Mouse (Mus musculus): ENCODE data around the gene Dnttip1. TPM values are rescaled to one million over a fixed set of nuclear protein-coding genes. Genes with fewer than 3 reads are reported as not detected.
A peak's percentile ranks its signal among the peaks of the same experiment; 100 is the strongest.

Dnttip1 gene
- polyA plus RNA-seq, 1 experiment: 50.2 TPM

DNA sequence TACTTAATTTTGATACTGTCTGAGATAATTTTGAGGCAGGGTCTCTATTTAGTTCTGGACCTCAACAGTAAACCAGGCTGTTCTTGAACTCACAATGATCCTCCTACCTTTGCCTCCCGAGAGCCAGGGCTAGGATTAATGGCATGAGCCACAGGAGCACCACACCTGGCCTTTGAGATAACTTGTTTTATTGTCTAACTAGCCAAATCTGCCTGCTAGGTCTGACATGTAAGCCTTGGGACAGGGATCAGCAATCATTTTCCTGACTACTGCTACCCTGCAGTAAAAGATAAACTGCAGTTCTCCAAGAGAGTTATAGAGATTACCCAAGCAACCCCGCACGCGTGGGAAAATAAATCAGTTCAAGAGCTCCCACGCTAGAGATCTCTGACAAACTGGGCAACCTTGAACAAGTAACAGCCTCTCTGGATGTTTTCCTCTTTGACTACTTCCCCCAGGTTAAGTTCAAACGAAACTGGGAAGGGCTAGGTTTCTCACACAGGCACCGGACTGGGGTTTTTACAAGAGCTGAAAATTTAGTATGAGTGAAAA lies 39.2 kb downstream of the Dnttip1 start:
- no peak for DNase-seq (ENCODE audit: low read depth)
- TF ChIP-seq POLR2A (IDR thresholded peaks at IDR 0.05; ENCODE audit: borderline replicate concordance, extremely low read depth, insufficient read depth, insufficient read length, poor library complexity, severe bottlenecking): no peak
- no peak for TF ChIP-seq CTCF (IDR thresholded peaks at IDR 0.05; ENCODE audit: borderline replicate concordance, extremely low read depth, insufficient read depth, insufficient read length)

DNA sequence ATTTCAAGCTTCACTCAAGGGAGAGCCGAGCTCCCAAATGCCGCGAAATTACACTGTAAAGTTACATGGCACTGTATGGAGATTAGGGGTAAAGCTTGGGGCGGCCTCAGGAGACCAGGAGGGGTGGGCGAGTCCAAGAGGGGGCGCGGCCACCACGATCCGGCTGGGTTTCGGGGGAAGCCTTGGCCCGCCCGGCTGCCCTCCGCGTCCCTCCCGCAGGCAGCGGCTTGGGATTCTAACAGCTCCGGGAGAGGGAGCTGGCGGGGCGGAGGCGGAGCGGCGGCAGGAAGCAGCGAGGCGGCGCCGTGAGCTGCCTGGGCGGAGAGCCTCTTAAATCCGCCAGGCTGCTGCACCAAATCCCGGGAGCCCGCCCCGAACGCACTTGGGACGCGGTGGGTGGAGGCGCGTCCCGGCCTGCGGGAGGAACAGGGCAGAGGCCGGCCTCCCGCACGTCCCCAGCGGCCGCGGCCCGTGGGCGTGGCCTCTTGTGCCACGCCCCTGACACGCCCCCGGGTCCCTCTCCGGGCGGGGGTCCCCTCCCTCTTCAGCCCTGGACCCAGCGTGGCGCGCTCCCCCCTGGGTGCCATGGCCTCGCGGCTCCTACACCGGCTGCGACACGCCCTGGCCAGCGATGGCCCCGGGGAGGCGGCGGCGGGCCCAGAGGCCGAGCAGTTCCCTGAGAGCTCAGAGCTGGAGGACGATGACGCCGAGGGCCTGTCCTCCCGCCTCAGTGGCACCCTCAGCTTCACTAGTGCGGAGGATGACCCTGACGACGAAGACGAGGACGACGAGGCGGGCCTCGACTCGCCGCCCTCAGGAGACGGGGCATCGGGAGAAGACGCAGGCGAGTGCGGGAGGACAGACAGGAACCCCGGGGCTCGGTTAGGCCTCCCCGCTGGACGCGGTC lies 40.0 kb downstream of the Dnttip1 start, which contains the start of gene Snx21:
Gene Snx21 (plus strand): TSS at position 343 of the 907 bp plus-strand sequence.
- TF ChIP-seq CTCF (IDR thresholded peaks at IDR 0.05; ENCODE audit: borderline replicate concordance, extremely low read depth, insufficient read depth, insufficient read length) (peak; percentile 9; the same call in 1 of the 2 replicates), POLR2A (IDR thresholded peaks at IDR 0.05; ENCODE audit: borderline replicate concordance, extremely low read depth, insufficient read depth, insufficient read length, poor library complexity, severe bottlenecking) (peak; percentile 36; the same call in 1 of the 2 replicates)
- DNase-seq (ENCODE audit: low read depth): peak; percentile 92

DNA sequence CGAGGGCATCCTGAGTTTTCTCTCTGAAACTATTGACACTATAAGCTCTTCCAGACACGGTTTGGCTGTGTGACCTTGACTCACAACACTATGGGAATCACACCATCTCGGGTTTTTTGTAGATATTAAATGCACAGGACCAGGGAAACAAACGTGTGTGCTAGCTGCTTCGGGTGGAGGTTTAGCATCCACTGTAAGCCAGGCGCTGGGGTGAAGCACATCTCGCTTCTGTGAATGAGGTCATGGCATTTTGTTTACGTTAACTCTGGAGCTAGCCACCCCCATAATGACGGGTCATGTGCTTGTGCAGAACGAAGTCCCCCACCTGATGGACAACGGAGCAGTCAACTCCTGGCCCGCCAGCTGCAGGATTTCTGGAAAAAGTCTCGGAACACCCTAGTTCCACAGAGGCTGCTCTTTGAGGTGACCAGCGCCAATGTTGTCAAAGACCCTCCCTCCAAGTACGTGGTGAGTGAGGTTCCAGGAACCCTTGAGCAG lies 40.7 kb downstream of the Dnttip1 start:
- DNase-seq (ENCODE audit: low read depth): peak; percentile 26
- TF ChIP-seq POLR2A (IDR thresholded peaks at IDR 0.05; ENCODE audit: borderline replicate concordance, extremely low read depth, insufficient read depth, insufficient read length, poor library complexity, severe bottlenecking) (no peak), CTCF (IDR thresholded peaks at IDR 0.05; ENCODE audit: borderline replicate concordance, extremely low read depth, insufficient read depth, insufficient read length) (no peak)

DNA sequence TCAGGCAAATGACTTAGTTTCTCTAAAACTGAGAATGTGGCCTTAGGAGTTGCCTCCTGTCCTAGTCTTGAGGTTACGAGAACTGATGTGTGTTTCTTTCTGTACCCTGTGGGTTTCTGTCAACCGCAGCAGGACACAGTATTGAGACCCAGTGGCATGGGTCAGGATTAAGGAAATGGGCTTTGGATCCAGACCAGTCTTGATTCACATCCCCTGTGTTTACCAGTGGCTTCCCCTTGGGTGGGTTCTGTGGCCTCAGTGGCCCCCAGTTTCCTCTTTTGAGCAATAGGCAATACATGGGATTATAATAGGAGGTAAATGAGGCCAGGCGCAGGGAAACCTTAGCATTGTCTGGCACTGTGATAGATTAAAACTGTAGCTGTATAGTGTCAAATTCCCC lies 41.2 kb downstream of the Dnttip1 start:
- DNase-seq (ENCODE audit: low read depth): no peak
- TF ChIP-seq POLR2A (IDR thresholded peaks at IDR 0.05; ENCODE audit: borderline replicate concordance, extremely low read depth, insufficient read depth, insufficient read length, poor library complexity, severe bottlenecking) (no peak), CTCF (IDR thresholded peaks at IDR 0.05; ENCODE audit: borderline replicate concordance, extremely low read depth, insufficient read depth, insufficient read length) (no peak)

DNA sequence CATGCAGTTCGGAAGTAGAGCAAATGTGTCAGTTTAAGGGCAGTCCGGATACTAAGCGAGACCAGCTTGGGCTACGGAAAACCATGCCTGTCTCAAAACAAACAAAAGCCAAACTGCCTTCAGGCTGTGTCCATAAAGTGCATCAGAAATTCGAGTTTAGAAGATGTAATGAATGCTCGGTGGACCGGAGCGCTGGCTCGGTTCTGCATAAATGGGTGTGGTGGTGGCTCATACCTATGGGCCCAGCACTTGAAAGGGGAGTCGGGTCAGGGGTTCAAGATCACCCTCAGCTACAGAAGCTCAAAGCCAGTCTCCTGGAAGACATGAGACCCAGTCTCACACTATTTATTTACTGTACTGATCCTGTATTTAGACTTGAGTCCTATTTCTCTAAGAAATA lies 42.0 kb downstream of the Dnttip1 start:
- TF ChIP-seq CTCF (IDR thresholded peaks at IDR 0.05; ENCODE audit: borderline replicate concordance, extremely low read depth, insufficient read depth, insufficient read length): no peak
- TF ChIP-seq POLR2A (IDR thresholded peaks at IDR 0.05; ENCODE audit: borderline replicate concordance, extremely low read depth, insufficient read depth, insufficient read length, poor library complexity, severe bottlenecking): no peak
- no peak for DNase-seq (ENCODE audit: low read depth)

DNA sequence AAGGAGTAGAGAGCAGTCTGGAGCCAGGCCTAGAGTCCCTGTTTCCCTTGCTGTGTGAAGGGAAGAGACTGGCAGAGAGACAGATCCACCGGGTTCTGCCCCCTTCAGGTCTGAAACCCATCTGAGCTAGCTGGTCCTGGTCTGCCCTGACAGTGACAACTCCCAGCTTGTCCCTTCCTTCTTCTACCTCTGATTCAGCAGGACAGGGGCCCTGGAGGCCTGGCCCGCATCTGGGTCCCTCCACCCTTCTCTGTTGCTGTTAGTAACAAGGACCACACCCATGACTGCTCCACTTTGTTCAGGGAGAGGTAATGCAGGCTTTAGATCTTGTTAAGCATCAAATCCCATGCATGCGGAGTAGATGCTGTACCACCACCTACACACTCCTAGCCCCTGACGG lies 42.6 kb downstream of the Dnttip1 start:
- TF ChIP-seq CTCF (IDR thresholded peaks at IDR 0.05; ENCODE audit: borderline replicate concordance, extremely low read depth, insufficient read depth, insufficient read length) (no peak), POLR2A (IDR thresholded peaks at IDR 0.05; ENCODE audit: borderline replicate concordance, extremely low read depth, insufficient read depth, insufficient read length, poor library complexity, severe bottlenecking) (no peak)
- no peak for DNase-seq (ENCODE audit: low read depth)

DNA sequence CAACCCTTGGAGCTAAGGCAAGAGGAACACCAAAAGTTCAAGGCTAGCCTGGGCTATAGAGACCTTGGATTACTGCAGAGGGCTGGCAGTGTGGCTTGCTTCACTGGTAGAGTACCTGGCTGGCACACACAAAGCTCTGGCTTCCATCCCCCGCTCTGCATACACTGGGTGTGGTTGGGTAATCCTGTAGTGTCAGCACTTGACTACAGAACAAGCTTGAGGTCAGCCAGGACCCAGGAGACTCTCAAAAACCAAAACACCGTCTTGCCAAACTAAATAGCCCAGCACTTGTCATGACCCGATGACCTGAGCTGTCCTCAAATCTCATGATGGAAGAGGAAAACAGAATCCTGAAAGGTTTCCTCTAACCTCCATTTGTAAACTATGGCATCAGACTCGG lies 44.7 kb downstream of the Dnttip1 start:
- no peak for DNase-seq (ENCODE audit: low read depth)
- TF ChIP-seq POLR2A (IDR thresholded peaks at IDR 0.05; ENCODE audit: borderline replicate concordance, extremely low read depth, insufficient read depth, insufficient read length, poor library complexity, severe bottlenecking): no peak
- no peak for TF ChIP-seq CTCF (IDR thresholded peaks at IDR 0.05; ENCODE audit: borderline replicate concordance, extremely low read depth, insufficient read depth, insufficient read length)

DNA sequence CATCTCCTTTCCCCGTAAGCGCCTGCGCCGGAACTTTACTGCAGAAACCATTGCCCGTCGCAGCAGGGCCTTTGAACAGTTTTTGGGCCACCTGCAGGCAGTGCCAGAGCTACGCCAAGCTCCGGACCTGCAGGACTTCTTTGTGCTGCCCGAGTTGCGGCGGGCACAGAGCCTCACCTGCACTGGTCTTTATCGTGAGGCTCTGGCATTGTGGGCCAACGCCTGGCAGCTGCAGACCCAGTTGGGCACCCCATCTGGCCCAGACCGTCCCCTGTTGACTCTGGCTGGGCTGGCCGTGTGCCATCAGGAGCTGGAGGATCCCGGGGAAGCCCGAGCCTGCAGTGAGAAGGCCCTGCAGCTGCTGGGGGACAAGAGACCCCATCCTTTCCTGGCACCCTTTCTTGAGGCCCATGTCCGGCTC lies 46.1 kb downstream of the Dnttip1 start:
- DNase-seq (ENCODE audit: low read depth): no peak
- TF ChIP-seq CTCF (IDR thresholded peaks at IDR 0.05; ENCODE audit: borderline replicate concordance, extremely low read depth, insufficient read depth, insufficient read length) (no peak), POLR2A (IDR thresholded peaks at IDR 0.05; ENCODE audit: borderline replicate concordance, extremely low read depth, insufficient read depth, insufficient read length, poor library complexity, severe bottlenecking) (no peak)

DNA sequence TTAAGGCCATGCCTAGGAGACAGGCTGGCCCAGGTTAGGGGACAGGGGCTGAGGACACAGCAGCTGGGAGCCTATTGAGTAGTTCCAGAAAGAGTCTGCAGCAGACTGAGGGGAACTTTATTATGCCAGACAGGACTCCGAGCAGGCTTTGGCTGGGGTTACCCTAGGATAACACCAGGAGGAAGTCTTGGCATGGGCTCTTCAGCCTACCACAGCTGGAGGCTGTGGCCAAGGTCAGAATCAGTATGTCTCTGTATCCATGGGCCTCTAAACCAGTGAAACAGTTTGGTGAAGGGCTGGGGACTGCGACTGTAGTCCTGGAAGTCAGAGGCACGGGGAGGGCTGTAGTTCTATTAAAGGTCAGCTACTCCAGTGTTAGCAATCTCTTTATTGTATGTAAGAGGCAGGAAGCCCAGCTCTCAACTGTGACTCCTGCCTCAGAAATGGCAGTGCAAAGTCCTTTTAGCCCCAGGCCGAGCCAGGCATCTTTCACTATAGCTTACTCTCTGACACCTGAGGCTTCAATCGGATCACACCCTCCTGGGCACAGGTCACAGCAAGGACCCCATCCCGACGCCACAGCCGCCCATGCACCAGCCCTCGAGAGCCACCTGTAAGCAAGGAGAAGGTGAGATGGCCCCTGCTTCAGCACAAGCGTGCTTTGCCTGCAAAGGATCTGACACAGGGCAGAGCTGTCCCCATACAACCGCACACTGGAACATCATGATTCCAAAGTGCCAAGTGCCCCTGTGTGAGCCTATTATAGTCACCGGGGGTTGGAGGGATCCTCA lies 46.8 kb downstream of the Dnttip1 start:
- DNase-seq (ENCODE audit: low read depth): no peak
- TF ChIP-seq POLR2A (IDR thresholded peaks at IDR 0.05; ENCODE audit: borderline replicate concordance, extremely low read depth, insufficient read depth, insufficient read length, poor library complexity, severe bottlenecking) (no peak), CTCF (IDR thresholded peaks at IDR 0.05; ENCODE audit: borderline replicate concordance, extremely low read depth, insufficient read depth, insufficient read length) (no peak)

DNA sequence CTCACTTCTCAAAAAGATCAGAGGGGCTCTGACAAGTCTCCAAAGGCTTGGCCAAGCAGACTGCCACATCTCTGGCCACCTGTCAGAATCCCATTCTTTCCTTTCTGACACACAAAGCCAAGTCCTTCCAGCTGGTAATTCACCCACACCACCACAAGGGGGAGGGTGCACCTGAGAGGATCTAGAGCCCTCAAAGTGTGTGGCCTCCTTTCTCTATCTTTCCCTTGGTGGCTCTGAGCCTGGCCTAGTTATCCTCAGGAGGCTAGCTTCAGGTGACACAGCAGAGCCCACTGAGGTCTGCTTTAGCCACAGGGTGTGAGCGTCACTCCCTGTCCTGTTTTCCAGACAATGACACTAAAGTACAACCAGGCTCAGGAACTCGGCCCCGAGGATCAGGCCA lies 47.5 kb downstream of the Dnttip1 start:
- TF ChIP-seq POLR2A (IDR thresholded peaks at IDR 0.05; ENCODE audit: borderline replicate concordance, extremely low read depth, insufficient read depth, insufficient read length, poor library complexity, severe bottlenecking) (no peak), CTCF (IDR thresholded peaks at IDR 0.05; ENCODE audit: borderline replicate concordance, extremely low read depth, insufficient read depth, insufficient read length) (peak; percentile 72; the same call in 1 of the 2 replicates)
- DNase-seq (ENCODE audit: low read depth): peak; percentile 46

DNA sequence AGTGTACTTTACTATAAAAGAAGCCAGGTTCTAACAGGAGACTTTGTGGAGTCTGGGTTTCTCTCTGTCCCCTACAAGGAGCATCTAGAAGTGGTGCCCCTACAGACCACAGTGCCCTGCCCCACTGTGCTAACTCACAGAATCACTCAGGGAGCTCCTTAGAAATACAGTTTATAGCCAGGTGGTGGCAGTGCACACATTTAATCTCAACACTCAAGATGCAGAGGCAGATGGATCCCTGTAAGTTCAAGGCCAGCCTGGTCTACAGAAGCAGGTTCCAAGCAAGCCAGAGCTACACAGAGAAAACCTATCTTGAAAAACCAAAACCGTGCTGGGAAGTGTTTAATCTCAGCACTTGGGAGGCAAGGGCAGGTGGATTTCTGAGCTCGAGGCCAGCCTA lies 48.0 kb downstream of the Dnttip1 start:
- TF ChIP-seq CTCF (IDR thresholded peaks at IDR 0.05; ENCODE audit: borderline replicate concordance, extremely low read depth, insufficient read depth, insufficient read length): no peak
- TF ChIP-seq POLR2A (IDR thresholded peaks at IDR 0.05; ENCODE audit: borderline replicate concordance, extremely low read depth, insufficient read depth, insufficient read length, poor library complexity, severe bottlenecking): no peak
- peak; percentile 19 for DNase-seq (ENCODE audit: low read depth)

Measured in brain, embryonic 14.5 days (tissue).